Mouse (Mus musculus): Measurements from ENCODE around the gene Dnm3.

GRCm38 (mm10) chr1:162042384-162042783 is 435.4 kb downstream of the Dnm3 start:
- TF ChIP-seq CTCF (IDR thresholded peaks at IDR 0.05; ENCODE audit: borderline replicate concordance, extremely low read depth, insufficient read depth, insufficient read length) (no peak), POLR2A (IDR thresholded peaks at IDR 0.05; ENCODE audit: borderline replicate concordance, extremely low read depth, insufficient read depth, insufficient read length, poor library complexity, severe bottlenecking) (no peak)
